Mouse (Mus musculus) brain, embryonic 14.5 days (tissue): ENCODE measurements at regions not wholly inside any gene's neighbourhood (a gene's known extent, or its start where the extent isn't known, plus 50 kb on each side); places are given as distances from the start of the nearest gene placed in this dataset.

Source experiments
- CTCF ChIP-seq: fragments of 200-500 bp; IDR thresholded peaks from 2 replicates; pipeline ENCODE4 v1.5.1; 2012; ENCODE audit warnings: inconsistent platforms, mild to moderate bottlenecking, moderate library complexity, borderline replicate concordance; ENCODE audit not compliant: insufficient read depth, insufficient read length; ENCODE audit errors: extremely low read depth
- POLR2A ChIP-seq: fragments of 200-500 bp; IDR thresholded peaks from 2 replicates; pipeline ENCODE4 v1.6.1; 2012; ENCODE audit warnings: mild to moderate bottlenecking, inconsistent platforms, borderline replicate concordance; ENCODE audit not compliant: poor library complexity, insufficient read depth, insufficient read length, severe bottlenecking; ENCODE audit errors: extremely low read depth

DNA sequence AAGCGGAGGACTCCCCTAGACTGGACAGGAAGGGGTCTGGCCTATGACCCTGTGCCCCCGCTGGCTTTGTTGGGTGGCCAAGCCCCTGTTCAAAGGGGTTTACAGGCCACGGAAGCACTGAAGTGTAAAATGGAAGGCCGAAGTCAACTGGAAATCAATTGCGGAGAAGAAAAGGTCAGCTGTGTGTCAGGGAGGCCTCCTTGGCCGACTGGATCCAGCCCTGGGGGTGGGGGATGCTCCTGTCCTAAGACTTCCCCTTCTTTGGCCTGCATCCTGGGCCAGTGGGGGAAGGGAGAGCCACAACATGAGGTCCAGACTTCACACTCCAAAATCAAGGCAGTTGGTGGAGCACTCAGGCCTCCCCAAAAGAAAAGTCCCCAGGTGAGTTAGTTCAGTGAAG, 66.4 kb upstream of the Ret start:
- TF ChIP-seq CTCF, result no peak
- TF ChIP-seq POLR2A, result no peak
